Mouse (Mus musculus) cerebellum, adult 2 months (tissue): ENCODE results near the gene Gm12184.

Experiments used
- CTCF ChIP-seq: fragments of 200-500 bp; IDR thresholded peaks from 2 replicates; pipeline ENCODE4 v1.5.1; 2011; ENCODE audit warnings: low read depth, mild to moderate bottlenecking, control low read depth, low read length, moderate library complexity, borderline replicate concordance; ENCODE audit not compliant: insufficient read depth
- POLR2A ChIP-seq: fragments of 200-500 bp; IDR thresholded peaks from 2 replicates; pipeline ENCODE4 v1.6.1; 2011; ENCODE audit warnings: low read length, control low read depth, borderline replicate concordance; ENCODE audit not compliant: insufficient read depth

GRCm38 (mm10) chr11:48793184-48793583 is 33.3 kb downstream of the Gm12184 start:
- TF ChIP-seq CTCF: no peak
- TF ChIP-seq POLR2A: no peak
